Mouse (Mus musculus) B cell, adult 2 months (primary cell): ENCODE results near the gene Gm10188.

ENCODE experiments used
- DNase-seq, 2 experiments: peaks; one replicate each; pipeline ENCODE4 v3.0.0; 2022

Gm10188 gene

DNA sequence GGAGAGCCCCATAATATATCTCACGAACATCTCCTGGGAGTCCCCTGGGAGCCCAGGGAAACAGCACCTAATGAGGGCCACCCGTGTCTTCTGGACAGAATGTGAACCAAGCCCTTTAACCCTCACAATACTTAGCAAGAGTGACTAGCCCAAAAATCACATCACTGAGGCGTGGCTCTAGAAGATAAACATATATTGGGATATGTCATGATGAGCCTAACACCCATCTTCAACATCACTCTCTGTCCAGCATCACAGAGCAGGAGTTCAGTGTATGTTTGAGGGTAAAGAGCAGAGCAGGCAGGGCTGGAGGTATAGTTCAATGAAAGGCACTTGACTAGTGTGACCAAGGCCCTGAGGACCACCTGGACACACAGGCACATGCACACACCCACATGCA lies at the start of gene Gm10188:
TSS of gene Gm10188 (minus strand) at position 101 of the 400 bp plus-strand sequence.
- DNase-seq = no peak

DNA sequence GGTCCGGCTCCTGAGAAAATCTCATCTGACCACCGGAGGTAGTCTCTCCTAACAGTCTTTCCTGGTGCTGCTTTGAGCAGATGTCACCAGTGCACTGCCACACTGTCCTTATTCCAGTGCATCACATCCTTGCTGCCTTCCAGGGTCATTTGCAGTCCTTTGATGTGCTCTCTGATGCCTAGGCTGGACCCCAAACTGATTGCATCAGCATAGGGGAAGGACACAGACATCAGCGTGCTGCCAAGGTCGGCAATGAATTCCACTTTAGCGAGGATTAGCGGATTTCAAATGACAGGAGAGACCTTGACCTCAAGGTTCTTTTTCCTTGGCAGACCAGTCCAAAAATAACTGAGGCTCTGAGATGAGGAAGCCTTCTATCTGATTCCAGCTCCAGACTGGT lies 47.6 kb upstream of the Gm10188 start:
- no peak for DNase-seq

DNA sequence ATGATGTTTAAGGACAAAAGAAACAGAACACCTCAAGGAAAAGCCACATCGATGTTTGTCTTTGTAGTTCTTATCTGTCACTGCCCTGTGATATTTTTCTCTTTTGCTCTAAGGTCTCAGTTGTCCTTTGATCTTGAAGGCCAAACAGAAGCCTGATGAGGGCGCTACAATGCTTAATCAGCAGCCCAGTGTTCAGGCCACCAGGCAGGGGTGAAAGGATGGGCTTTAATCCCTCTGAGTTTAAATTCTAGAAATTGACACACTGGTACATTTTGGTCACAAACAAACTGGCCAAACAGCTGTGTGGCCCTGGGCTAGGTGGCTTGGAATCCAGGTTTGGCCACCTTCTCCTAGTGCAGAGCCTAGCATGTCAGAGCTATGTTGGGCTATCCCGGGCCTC lies 47.1 kb upstream of the Gm10188 start:
- no peak for DNase-seq

DNA sequence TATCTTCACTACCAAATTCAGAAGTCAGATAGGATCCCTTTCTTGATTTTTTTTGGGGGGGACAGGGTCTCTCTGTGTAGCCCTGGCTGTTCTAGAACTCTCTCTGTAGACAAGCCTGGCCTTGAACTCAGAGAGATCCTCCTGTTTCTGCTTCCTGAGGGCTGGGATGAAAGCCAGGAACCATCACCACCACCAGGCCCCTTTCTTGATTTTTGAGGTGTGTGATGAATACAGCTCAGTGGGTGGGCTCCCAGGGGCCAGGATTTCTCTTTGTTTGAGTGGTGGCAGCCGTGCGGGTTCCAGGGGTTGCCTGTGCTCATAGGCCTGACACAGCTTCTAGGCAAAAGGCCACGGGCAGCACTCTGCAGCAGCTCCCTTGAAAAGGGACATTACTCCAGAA lies 41.7 kb upstream of the Gm10188 start:
- DNase-seq = no peak

DNA sequence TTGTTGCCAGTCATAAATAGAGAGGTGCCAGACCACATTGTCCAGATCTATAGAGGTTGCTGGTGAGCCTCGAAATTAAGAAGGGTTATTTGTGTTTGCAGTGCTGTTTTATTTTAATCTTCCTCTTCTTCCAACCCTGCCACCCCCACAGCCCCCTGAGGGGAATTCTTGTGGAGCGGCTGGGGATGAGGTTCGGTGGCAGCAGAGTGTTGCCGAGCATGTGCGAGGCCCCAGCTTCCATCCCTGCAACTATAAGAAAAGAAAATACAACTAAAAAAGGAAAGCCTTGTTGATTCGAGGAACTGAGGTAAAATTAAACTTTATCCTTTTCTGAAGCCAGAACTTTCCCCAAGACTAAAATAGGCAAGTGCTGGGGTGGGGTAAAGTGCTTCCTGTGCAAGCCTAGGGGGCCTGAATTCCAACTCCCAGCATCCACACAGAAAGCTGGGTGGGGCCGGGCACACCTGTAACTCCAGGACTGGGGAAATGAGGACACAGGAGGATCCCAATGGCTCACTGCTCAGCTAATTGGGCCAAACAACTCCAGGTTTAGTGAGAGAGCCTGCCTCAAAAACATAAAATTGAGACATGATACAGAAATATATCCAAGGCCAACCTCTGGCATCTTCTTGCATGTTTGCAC lies 39.0 kb upstream of the Gm10188 start:
- no peak for DNase-seq

DNA sequence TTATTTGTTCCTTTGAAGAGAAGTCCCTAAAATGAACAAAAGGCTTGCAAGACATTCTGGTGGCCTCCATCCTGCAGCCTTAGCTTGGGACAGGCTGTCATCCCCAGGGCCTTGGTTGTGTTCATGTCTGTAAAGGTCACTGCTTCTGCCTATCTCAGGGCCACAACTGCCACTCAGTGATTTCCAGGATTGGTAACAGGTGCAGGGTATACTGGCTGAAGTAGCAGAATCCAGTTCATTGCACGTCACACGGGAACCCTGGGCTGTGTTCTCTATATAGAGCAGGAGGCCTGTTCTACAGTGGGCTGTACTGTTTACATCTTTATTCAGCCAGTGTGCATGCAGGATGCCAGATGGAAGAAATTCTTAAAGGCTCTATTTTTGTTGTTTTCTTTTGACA lies 38.4 kb upstream of the Gm10188 start:
- DNase-seq = no peak

DNA sequence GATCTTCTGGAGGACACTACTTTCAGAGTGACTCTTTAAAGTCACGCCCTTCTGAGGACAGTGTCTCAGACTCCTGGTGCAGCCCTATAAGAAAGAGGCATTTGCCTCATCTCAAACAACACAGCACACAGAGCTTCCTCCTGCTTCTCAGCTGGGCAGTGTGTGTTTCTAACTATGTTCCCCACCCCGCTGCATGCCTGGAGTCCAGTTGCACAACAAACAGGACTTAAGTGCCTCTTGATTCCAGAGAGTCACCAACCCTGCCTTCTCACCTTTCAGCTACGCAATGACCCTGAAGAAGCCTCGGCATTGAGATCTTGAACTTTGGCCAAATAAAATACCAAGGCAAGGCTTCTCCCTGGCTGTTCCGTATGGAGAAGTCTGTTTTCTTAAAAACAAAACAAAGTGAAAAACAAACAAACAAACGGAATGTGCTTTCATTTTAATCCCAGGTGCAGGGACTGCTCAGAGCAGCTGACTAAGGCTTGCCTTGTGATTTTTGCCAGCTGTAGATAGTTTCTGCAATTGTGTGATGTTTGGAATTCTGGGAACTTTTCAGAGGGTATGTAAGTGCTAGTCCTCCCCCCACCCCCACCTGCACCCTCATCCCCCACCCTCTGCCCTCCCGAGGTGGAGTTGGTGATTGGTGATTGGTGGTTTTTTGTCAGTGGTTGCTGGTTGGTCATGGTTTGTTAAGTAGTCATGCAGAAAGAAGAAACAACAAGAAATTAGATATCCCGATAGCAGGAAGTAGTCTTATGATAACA lies 37.4 kb upstream of the Gm10188 start:
- no peak for DNase-seq

DNA sequence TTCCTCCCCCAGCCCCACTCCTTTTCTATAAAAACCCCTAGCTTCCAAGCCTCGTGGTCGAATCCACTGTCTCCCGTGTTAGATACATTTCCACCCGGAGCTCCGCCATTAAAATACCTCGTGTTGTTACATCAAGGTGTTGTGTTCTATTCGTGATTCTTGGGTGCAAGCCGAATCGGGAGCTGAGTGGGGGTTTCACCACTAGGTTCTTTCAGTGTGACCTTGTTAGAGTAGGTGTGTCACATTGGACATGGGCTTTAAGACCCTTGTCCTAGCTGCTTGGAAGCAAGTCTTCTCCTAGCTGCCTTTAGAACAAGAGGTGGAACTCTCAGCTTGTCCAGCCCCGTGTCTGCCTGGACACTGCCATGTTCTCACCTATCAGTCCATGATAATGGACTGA lies 36.4 kb upstream of the Gm10188 start:
- no peak for DNase-seq

DNA sequence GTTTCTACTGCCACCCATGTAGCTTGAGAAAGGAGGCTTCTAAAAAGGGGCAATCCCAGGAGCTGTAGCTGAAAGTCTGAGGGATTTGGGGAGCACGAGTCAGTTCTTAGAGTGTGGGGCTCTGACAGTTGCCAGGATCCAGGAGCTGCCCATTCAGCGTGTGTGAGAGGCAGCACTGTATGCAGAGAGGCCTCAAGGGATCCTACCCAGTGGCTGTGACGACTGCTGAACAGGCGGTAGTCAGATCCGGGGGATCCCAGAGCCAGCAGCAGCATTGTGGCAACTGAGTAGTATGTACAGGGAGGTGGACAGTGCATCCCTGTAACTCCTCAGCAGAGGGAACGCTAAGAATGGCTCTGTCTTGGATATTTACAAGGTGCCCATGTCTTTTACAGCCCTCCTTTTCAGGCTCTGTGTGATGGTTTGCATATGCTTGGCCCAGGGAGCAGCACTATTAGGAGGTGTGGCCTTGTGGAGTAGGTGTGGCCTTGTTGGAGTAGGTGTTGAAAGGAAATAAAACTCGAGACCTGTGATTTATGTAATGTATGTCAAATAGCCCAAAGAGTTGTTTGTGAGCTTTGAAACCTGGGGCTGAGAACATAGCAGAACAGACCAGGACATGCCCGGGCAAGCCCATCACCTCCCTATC lies 35.8 kb upstream of the Gm10188 start:
- DNase-seq = peak; percentile 52 to 59

DNA sequence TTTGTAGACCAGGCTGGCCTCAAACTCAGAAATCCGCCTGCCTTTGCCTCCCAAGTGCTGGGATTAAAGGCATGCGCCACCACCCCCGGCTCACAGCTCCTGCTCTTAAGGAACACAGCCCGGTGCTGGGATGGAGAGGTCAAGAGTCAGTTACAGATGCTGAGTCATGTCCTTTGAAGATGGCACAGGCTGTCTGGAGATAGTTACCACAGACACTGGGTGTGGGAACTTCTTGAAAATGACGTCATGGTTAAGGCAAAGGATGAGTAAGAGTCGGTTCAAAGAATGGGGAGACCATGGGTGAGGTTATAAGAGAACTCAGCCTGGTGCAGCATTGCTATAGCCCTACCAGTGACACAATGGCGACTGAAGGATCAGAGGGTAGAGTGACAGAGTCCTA lies 35.0 kb upstream of the Gm10188 start:
- DNase-seq = no peak

DNA sequence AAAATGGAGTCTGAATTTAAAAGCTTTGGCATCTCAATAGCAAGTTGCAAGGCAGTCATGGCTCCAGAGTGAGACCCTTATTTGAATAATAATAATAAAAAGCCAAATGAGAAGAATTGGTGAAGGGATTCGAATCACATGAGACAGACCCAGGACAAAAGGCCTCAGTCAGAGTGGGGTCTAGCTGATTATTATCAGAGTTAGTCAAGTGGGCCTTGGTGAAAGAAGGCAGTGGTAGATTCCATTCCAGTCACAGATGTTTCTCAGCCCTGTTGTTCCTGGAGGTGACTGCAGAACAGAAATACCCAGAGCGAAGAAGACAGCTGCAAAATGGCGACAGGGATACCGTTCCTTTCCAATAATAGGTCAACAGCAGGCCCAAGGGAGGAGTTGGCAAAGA lies 34.1 kb upstream of the Gm10188 start:
- DNase-seq = no peak

DNA sequence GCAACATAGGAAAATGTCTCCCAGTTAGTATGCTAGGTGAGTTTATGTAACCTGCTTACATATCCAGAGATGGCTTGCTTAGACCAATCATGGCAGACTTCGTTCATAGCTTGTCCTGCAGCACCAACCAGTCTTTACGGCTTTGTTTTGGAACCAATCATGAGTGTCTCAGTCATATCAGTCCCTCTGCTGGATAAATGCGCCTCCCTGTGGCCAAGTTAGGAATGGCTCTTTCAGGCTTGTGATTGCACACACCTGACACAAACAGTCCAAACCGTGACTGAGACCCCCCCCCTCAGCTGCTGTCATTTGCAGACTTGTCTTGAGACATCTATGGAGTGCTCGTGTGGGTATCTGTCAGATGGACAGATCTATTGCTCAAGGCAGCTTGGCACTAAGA lies 31.5 kb upstream of the Gm10188 start:
- DNase-seq = peak; percentile 48 to 49

DNA sequence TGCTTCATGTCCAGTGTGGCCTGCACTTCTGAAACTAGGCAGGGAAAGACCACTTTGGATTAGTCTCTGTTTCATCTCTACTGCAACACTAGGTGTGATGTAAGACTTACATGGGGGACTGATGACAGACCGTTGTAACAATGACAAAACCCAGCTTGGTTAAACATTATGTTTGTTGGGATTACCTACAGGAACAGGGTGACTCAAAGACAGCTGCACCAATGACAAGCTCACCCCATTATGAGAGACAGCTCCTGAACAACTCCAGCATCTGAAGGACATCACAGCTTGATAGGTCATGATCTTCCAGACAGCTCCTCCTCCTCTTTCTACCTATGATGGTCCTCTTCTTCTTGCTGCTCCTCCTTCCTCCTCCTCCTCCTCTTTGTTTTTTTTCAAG lies 30.8 kb upstream of the Gm10188 start:
- DNase-seq = no peak

DNA sequence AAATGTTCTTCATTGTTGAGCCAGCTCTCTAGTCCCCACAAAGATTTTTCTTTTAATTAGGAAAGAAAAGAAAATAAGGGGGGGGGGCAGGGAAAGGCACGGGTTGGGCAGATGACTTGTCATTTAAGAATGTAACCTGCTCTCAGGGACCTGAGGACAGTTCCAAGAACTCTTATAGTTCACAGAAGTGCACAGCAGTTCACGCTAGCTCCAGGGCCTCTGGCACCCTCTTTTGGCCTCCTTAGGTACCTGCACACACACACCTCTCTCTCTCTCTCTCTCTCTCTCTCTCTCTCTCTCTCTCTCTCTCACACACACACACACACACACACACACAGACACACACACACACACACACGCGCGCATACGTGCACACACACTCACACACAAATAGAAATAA lies 24.9 kb upstream of the Gm10188 start:
- no peak for DNase-seq

DNA sequence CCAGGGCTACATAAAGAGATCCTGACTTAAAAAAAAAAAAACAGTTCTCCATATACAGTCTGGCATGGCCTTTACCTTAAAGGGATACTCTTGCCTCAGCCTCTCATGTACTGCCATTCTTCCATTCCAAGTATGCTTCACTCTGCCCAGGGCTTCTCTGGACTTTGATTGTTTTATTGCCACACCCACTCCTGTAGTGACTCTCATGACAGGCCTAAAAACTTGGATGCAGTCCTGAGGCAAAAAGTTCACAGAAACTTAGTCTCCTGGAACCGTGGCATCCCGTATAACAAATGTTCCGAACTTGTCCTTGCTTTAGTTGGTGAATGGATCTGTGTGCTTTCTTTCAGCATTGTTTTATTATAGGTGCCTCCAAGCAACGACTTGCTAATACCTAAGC lies 17.1 kb upstream of the Gm10188 start:
- DNase-seq = no peak

DNA sequence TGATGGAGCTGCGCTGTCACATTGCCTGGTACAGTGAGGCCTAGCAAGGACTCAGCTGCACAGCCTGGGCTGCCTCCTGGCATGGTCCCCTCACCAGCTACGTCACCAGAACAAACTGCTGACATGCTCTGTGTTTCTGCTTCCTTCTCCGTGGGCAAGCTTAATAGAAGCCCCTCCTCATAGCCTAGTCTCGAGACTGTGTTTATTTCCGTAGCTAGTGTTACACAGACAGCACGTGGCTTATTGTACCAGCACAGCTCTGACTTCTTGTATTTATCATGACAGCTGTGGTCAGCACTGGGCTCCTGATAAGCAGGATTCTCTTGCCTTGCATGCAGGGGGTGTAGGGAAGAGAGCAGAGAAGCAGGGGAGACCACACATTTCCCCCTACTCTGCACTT lies 16.6 kb upstream of the Gm10188 start:
- DNase-seq = peak; percentile 56 to 58

DNA sequence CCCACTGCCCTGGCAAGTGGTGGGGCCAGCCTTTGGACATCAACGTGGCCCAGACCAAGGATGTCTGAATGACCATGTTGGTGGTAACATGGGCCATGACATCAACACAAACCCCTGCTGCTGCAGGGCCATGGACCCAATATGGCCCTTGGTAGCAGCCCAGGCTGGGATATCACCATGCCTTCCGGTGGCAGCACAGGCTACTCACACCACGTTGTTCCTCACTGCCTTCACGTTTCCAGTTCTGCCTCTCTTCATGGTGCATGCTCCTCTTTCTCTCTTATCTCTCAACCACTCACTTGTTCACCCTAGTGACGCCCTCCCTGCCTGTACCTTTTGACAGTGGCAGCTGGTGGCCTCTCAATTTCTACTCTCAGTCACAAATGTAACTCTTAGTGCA lies 15.4 kb upstream of the Gm10188 start:
- DNase-seq = no peak

DNA sequence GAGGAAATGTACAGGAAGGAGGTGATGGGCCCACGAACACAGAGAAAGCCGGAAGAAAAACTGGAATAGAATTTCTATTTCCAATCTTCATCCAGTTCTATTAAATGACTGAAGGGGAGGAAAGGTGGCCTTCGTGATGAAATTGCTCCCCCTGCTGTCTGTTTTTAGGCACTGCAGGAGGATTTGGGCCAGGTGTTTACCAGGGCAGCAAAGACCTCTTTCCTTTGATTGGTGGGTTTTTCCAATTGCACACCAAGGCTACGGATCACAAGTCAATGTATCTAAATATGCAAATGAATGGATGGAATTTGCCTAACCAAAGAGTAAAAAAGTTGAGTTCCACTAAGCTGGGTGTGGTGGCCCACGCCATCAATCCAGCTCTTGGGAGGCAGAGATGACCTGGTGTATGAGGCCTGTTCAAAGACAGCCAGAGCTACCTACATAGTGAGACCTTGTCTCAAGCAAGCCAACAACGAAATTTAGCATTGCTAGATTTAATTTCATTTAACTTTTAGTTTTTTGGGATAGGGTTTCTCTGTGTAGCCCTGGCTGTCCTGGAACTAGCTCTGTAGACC lies 8.1 kb upstream of the Gm10188 start:
- peak; percentile 76 to 79 for DNase-seq

DNA sequence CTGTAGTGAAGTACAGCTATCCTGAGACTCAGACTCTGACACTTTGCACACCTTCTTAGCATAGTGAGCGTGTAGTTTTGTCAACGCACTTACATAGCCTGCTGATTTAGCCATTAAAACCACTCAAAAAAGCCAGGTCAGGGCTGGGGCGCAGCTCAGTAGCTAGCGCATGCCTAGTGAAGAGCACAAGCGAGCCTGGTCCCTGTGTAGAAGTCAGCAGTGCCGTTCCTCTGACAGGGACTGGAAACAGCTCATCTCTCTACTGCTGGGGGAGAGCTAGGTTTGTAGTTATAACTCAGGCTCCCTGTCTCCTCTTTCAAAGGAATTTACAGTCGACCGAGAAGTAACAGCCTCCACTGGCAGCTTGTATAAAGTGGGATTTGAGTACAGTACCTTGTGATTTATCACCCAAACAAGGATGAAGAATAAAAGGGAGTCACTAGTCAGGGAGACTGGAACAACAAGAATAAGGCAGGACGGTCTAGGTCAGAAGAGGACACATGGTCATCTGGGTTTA lies 5.2 kb upstream of the Gm10188 start:
- no peak for DNase-seq

DNA sequence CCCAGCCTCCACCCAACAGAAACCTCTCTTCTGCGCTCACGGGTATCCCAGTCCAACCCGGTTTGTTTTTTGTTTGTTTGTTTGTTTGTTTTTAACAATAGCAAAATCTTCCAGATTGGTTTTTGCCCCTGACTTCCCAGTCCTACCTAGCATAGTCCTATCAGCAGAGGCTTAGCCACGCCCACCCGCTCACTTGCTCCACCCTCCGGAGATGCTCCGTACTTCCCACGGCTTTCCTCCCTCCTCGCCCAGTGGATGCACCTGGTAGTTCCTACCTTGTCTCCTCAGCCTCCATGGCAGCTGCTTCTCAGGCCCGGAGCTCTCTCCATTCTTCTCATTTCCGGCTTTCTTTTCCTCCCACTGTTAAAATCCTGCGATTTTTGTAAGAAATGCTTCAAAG lies 4.0 kb upstream of the Gm10188 start:
- DNase-seq = peak; percentile 17 to 27

DNA sequence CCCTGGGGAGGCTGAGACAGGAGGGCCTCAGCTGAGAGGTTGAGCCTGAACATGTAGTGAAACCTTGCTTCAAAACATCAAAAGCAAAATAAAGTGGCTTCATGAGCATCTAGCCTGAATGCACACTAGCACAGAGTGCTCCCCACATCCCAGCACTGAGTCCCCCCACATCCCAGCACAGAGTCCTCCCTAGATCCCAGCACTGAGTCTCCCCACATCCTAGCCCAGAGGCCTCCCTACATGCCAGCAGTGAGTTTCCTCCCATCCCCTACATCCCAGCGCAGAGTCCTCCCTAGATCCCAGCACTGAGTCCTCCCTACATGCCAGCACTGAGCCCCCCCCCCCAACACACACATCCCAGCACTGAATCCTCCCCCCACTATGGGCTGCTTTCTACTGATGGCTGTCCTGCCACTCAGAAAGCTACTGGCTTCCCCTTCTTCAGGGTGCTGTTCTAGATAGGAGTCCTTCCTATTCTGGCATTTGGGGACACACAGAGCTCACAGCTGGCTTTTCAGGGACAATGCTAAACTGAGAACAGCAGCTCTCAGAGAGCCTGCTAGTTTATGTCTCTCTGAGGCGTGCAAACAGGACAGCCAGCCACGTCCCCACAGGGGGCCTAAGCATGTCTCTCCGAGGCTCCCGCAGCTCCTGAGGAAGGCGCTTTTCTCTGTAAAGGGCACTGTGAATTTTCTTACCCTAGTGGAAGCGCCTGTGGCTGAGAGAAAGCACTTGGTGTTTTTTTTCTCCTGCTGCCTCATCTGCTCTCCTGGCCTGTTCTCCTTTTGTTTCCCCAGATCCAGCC lies 2.1 kb upstream of the Gm10188 start:
- no peak for DNase-seq

DNA sequence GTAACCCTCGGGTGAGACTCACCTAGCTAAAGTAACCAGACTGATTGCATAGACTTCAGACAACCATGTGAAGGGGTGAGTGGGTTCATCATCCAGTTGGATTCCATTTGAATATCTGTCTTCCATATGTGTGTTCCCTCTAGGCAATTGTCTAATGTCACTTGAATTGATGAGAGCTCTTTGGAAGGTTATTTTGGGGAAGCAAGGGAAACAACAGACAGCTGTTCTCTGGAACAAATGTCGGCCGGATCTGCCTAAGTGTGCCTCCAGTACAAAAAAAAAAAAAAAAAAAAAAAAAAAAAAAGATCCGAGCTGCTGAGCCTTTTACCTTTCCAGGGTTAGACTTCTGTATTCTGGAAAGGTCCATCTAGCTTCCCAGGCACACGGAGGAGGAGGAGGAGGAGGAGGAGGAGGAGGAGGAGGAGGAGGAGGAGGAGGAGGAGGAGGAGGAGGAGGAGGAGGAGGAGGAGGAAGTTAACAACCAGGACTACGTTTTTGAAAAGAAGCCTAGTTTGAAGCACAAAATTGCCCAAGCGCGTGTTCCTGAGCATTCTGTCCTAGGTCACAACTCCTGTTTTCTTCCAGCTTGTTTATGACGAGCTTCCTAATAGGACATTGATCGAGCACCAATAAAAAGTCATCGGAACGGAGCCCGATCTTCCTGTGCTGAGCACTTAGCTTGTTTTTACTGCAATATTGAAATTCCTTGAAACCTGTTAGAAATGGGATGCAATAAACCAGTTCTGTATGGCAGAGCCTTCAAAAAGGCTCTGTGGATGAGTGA lies 3.1 kb downstream of the Gm10188 start:
- DNase-seq = no peak
